Mouse (Mus musculus) frontal cortex, postnatal 36 days (tissue): ENCODE data around the gene Arnt.
A peak's percentile ranks its signal among the peaks of the same experiment; 100 is the strongest.
"Not testable (repeated sequence)": the region's sequence is repeated elsewhere in the genome, so short reads cannot be mapped to it uniquely, and the experiment has no call there.

Experiments
- DNase-seq, 2 experiments: peaks; one replicate each; pipeline ENCODE4 v3.0.0; 2022; ENCODE audit warnings: low spot score in 2 of 2

Arnt gene

GRCm38 (mm10) chr3:95434136-95434982 lies at the start of gene Arnt:
TSS of gene Arnt (plus strand) at chr3:95434388.
- DNase-seq: peak; percentile 86 to 90

GRCm38 (mm10) chr3:95385401-95386075 lies 48.6 kb upstream of the Arnt start:
- no peak for DNase-seq

DNA sequence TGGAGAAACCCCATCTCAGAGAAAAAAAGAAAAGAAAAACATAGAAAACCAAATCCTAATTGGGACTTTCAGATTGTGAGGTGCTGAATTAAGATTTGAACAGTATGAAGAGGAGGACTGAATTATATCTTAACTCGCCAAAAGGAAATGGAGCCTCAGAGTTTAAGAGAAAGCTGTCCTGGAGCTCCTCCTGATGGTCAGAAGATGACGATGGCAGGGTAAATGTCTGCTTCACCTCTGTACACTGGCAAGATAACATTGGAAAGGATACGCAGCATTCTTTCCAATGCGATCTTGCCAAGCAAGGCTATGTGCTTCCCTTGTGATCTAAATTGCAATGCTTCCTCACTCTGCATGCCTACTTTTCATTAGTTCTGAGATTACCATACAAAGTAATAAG lies 39.8 kb upstream of the Arnt start:
- DNase-seq: peak in 1 of 2 experiments; percentile 1

DNA sequence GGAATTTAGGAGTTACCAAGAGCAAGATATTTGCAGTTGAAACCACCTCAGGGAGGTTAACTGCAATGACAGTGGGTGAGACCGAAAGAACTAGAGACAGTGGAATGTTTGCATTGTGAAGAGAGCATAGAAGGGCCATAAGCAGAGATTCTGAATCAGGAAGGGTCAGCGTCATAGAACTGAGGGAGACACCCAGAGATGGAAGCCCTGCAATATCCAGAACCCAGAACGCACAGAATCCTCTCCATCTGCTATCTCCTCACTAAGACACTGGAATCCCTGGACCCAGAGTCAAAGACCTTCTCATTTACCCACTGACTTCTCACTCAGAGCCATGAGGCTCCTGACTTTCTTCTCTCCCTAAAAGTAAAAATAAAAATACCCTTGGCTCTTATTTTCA lies 31.4 kb upstream of the Arnt start, which contains the start of gene 4930558C23Rik:
Gene 4930558C23Rik (minus strand): TSS at position 101 of the 400 bp plus-strand sequence.
- no peak for DNase-seq

GRCm38 (mm10) chr3:95407728-95408127 lies 26.5 kb upstream of the Arnt start:
- DNase-seq: no peak

DNA sequence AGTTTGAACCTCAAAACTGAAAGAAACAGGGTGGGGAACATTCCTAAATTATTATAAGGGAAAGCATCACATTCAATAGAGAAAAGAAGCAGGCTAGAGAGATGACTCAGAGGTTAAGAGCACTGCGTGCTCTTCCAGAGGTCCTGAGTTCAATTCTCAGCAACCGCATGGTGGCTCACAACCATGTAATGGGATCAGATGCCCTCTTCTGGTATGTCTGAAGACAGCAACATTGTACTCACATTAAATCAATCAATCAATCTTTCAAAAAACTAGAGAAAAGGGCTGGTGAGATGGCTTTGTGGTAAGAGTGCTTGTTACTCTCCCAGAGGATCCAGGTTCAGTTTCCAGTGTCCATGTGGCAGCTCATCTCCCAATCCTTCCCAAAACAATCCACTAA lies 25.3 kb upstream of the Arnt start:
- DNase-seq: no peak

DNA sequence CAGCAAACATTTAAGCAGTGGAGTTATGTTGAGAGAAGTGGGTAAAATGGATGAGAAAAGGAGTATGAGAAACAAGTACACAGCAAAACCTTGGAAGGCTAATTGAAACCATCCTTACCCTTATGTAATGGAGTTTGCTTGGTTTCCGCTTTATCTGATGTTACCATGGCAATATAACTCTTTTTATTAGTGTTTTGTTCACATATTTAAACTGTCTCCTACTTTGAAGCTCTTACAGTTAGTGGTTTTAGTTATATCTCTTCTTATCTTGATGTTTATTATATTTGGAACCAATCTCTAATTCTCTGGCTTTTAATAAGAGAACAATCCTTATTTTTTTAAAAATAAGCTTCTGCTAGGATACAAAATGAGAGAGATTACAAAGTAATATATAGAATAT lies 21.9 kb upstream of the Arnt start:
- DNase-seq: no peak

DNA sequence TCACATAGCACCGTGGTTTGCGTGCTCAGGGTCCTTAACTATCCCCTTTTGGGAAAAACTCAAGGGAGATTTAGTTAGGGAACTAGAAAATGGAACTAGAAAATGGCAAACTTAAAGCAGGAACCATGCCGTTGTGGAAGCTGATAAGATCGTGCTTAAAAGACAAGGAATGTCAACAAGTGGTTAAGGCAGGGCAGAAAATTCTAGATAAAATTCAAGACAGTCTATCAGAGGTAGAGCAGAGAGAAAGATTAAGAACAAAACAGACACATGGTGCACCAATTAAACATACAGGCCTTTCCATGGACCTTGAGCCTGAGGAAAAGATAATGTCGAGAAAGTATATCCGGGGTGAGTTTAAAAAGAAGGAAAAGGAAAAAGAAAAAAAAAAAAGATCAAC lies 16.3 kb upstream of the Arnt start:
- no peak for DNase-seq

- not testable (repeated sequence) for DNase-seq
Observed at GRCm38 (mm10) chr3:95426476-95426875, 7.7 kb upstream of the Arnt start.

GRCm38 (mm10) chr3:95427117-95427890 lies 6.9 kb upstream of the Arnt start:
- not testable (repeated sequence) for DNase-seq

DNA sequence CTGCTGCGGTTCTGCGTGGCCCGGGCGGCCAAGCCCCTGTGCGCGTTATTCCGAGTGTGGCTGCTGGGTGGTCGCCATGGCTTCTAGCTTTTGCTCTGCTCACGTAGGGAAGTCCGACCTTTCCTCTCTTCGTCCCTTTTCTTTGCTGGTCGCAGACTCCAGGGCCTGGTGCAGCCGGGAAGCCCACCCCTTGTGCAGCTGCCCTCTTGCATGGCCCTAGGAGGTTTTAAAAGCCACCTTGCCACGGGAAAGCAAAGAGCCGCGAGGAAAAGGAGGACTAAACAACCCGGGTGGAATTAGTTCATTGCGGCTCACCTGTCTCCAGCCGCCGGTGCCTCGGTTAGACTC lies 6.3 kb upstream of the Arnt start:
- peak in 1 of 2 experiments; percentile 15 for DNase-seq

- not testable (repeated sequence) for DNase-seq
Observed at GRCm38 (mm10) chr3:95428423-95428822, 5.8 kb upstream of the Arnt start.

DNA sequence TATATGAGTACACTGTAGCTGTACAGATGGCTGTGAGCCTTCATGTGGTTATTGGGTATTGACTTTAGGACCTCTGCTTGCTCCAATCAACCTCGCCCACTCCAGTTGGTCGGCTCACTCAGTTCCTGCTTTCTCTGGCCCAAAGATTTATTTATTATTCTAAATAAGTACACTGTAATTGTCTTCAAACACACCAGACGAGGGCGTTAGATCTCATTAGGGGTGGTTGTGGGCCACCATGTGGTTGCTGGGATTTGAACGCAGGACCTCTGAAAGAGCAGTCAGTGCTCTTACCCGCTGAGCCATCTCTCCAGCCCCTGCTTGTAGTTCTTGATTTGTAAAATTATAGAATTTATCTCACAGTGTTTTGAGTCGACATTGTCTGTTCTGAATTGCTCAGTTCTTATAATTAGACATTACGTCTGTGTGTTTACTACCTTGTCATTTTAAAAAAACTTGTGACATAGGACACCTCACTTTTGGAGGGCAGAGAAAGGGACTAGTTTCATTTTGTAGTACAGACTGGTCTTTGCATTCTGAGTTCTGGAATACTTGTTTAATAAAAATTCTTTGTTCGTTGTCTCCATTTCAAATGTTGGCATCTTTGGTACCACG lies 780 bp upstream of the Arnt start:
- no peak for DNase-seq

DNA sequence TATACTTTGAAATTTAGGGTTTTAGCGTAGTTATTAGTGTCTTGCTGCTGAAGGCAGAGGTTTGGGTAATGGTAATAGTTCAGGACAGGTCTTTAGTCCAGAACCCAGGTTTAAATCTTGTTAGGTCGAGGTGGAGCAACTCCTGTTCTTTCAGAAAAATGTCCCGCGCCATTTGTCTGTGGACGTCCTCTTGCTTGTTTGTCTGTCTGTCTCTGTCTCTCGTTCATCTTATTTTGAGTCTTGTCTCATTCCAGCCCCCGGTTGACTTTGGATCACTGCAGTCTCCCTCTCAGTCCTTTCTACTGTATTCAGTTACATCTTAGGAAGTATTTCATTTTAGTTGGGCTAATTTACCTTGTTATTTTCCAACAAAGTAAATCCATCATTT lies 789 bp downstream of the Arnt start:
- DNase-seq: no peak

DNA sequence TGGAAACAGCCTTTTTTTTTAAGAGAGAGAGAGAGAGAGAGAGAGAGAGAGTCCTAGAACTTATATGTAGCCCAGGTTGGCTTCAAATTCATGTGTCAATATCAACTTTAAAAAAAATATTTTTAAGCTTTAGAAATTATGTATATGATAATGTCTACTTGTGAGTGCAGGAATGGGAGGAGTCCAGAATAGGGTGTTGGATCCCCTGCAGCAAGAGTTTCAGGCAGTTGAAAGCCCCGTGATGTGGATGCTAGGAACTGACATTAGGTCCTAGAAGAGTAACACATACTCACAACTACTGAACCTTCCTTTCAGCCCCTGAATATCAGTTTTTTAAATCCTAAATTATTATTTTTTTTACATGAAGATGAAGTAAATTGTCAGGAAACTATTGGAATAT lies 1.4 kb downstream of the Arnt start:
- no peak for DNase-seq

DNA sequence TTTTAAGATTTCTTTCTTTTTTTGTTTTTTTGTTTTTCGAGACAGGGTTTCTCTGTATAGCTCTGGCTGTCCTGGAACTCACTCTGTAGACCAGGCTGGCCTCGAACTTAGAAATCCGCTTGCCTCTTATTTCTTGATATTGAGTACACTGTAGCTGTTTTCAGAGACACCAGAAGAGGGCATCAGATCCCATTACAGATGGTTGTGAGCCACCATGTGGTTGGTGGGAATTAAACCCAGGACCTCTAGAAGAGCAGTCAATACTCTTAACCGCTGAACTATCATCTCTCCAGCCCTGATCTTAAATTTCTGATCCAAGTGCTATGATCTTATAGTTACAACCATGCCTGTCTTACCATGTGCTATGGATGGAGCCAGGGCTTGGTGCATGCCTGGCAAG lies 4.4 kb downstream of the Arnt start:
- DNase-seq: not testable (repeated sequence)

- DNase-seq: no peak
Observed at GRCm38 (mm10) chr3:95439670-95440069, 5.5 kb downstream of the Arnt start.

- DNase-seq: no peak
Observed at GRCm38 (mm10) chr3:95442406-95443117, 8.4 kb downstream of the Arnt start.

DNA sequence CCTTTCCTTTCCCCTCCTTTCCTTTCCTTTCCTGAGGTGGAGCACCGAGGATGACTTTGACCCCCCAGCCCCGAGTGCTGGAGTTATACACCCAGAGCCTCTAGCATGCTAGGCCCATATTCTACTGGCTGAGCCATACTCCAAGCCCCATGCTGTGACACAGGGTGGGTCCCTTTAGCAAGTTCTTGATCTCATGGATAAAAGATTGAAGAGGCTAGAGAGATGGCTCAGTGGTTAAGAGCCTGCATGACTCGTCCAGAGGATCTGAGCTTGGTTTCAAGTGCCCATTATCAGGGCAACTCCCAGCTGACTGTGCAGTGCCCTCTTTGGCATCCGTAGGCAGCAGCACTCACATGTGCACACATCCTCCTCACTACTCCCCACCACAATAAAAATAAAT lies 11.1 kb downstream of the Arnt start:
- DNase-seq: no peak

DNA sequence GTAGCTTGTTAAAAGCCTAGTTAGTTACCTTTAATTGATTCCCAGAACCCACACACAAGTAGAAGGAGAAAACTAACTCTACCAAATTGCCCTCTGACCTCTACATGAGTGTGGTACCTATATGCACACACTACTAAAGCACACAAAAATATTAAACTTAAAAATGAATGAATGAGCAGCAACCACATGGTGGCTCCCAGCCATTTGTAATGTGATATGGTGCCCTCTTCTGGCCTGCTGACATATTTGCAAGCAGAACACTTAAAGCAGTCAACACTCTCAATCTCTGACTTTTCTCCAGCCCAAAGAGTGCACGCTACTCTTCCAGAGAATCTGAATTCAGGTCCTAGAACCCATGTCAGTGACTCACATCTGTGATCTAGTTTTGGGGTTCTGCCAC lies 16.2 kb downstream of the Arnt start:
- peak in 1 of 2 experiments; percentile 47 for DNase-seq

- DNase-seq: no peak
Observed at GRCm38 (mm10) chr3:95450915-95451314, 16.7 kb downstream of the Arnt start.
